Mouse (Mus musculus) thymus, postnatal 25 days (tissue): ENCODE results near the gene C130073F10Rik.
"Not testable (repeated sequence)": the region's sequence is repeated elsewhere in the genome, so short reads cannot be mapped to it uniquely, and the experiment has no call there.

Experiments
- DNase-seq: peaks from one replicate; pipeline ENCODE4 v3.0.0; 2022

C130073F10Rik gene

GRCm38 (mm10) chr4:101893656-101894420 lies at the start of gene C130073F10Rik:
TSS of gene C130073F10Rik (minus strand) at chr4:101893789.
- no peak for DNase-seq

GRCm38 (mm10) chr4:101940107-101940506 lies 46.5 kb upstream of the C130073F10Rik start, which contains the start of gene Gm12794:
TSS of gene Gm12794 (plus strand) at chr4:101940407.
- DNase-seq, result not testable (repeated sequence)

- not testable (repeated sequence) for DNase-seq
Measured at GRCm38 (mm10) chr4:101908821-101909220, 15.2 kb upstream of the C130073F10Rik start, which contains the start of gene Gm12800. TSS of gene Gm12800 (plus strand) at chr4:101909121.

GRCm38 (mm10) chr4:101889377-101889776 lies 4.2 kb downstream of the C130073F10Rik start:
- DNase-seq, result no peak

GRCm38 (mm10) chr4:101883641-101884040 lies 9.9 kb downstream of the C130073F10Rik start:
- no peak for DNase-seq

- not testable (repeated sequence) for DNase-seq
Measured at GRCm38 (mm10) chr4:101875687-101876086, 17.9 kb downstream of the C130073F10Rik start.

- DNase-seq, result not testable (repeated sequence)
Measured at GRCm38 (mm10) chr4:101872031-101872430, 21.6 kb downstream of the C130073F10Rik start.

- DNase-seq, result no peak
Measured at GRCm38 (mm10) chr4:101862289-101862688, 31.3 kb downstream of the C130073F10Rik start.

GRCm38 (mm10) chr4:101860873-101861272 lies 32.7 kb downstream of the C130073F10Rik start:
- no peak for DNase-seq

GRCm38 (mm10) chr4:101850908-101851307 lies 42.7 kb downstream of the C130073F10Rik start:
- no peak for DNase-seq

- DNase-seq, result not testable (repeated sequence)
Measured at GRCm38 (mm10) chr4:101843923-101844322, 49.7 kb downstream of the C130073F10Rik start, which contains the start of gene B020004J07Rik. TSS of gene B020004J07Rik (minus strand) at chr4:101844023.
